8 mouse cellular contexts compared by ENCODE assay signal in genomic region chr5:135743741-135744609, GRCm38 (mm10). TPM values are rescaled to one million over a fixed set of nuclear protein-coding genes. Genes with fewer than 3 reads are reported as not detected.
DNase-seq lines count a peak whose midpoint lies in the region; ATAC-seq and TF ChIP-seq lines count a peak whose summit lies in the region.

Tmem120a (minus strand) TSS chr5:135744448.

- peaks cover 3 to 7% of the 10 kb centered on the region in 2 experiments; a peak in 3 of 4 replicates for H3K4me1 ChIP-seq in MEL (ENCODE audit: control insufficient read depth in 1 of 2, insufficient read depth in 2 of 2, low read length in 2 of 2)
- H3K4me1 ChIP-seq in cerebellum, adult 2 months (ENCODE audit: control insufficient read depth, insufficient read depth, low read length): 0 out of 2 replicates have a peak, but pooled peaks cover 4% of the 10 kb centered on the region
- H3K4me1 ChIP-seq in lung, embryonic 16.5 days (replicated peaks; ENCODE audit: control insufficient read depth, insufficient read depth, low read length): peaks cover 6% of the 10 kb centered on the region

- H3K27ac ChIP-seq in MEL (ENCODE audit: control insufficient read depth, low read depth, low read length): peak within 1 kb of the TSS; percentile 18
- peak within 1 kb of the TSS; percentile 12; the same call in 1 of the 2 replicates for H3K27ac ChIP-seq in cerebellum, adult 2 months (ENCODE audit: insufficient read depth, low read length)
- H3K27ac ChIP-seq in lung, embryonic 16.5 days (ENCODE audit: low read length): peak within 1 kb of the TSS; percentile 43

- H3K79me2 ChIP-seq in MEL (ENCODE audit: control insufficient read depth, insufficient read depth, low read length, poor library complexity): no peaks in the 10 kb centered on the region; the same call in 1 of the 2 replicates

- peak within 1 kb of the TSS; percentile 64 for H3K9ac ChIP-seq in MEL (ENCODE audit: control insufficient read depth, low read depth, low read length, poor library complexity, severe bottlenecking)
- H3K9ac ChIP-seq in lung, embryonic 16.5 days (ENCODE audit: low read length): peak within 1 kb of the TSS; percentile 84

- TF ChIP-seq CTCF in MEL (IDR thresholded peaks at IDR 0.05 in 2 of 3, conservative IDR thresholded peaks at IDR 0.05 in 1 of 3; ENCODE audit: control insufficient read depth in 1 of 3, insufficient read depth in 1 of 3, low read depth in 2 of 3, low read length in 3 of 3, poor library complexity in 1 of 3, severe bottlenecking in 1 of 3): no peak
- TF ChIP-seq CTCF in cerebellum, adult 2 months (IDR thresholded peaks at IDR 0.05; ENCODE audit: borderline replicate concordance, insufficient read depth, low read depth, low read length): no peak

- ATAC-seq in hematopoietic stem cell, adult 5-6 weeks (replicated peaks in 1 of 2; ENCODE audit: insufficient read depth in 1 of 2, low FRiP score in 2 of 2, low TSS enrichment in 1 of 2, low read depth in 1 of 2, poor library complexity in 2 of 2, severe bottlenecking in 2 of 2): peak; percentile 93 to 98
- peak; percentile 99 for ATAC-seq in lung, embryonic 16.5 days (ENCODE audit: low read depth)

- no peak for TF ChIP-seq EP300 in MEL (IDR thresholded peaks at IDR 0.05; ENCODE audit: low read depth in 1 of 2, low read length in 2 of 2)

- DNase-seq in MEL (ENCODE audit: low read depth, low spot score): peak; percentile 94
- peak; percentile 93 to 94 for DNase-seq in cerebellum, adult 2 months
- DNase-seq in forelimb bud, embryonic 11.5 days (ENCODE audit: low read depth, low spot score): peak; percentile 90
- peak; percentile 79 for DNase-seq in layer of hippocampus, adult 9-10 months (ENCODE audit: low spot score)
- DNase-seq in ovary, postnatal 10 days (ENCODE audit: low spot score): peak; percentile 92
- peak; percentile 86 to 91 for DNase-seq in thymus, postnatal 10 days (ENCODE audit: low spot score in 2 of 2)

- WGBS in cerebellum, adult 2 months: under 1% methylated on average over 60 of the region's 60 CpGs
- WGBS in lung, embryonic 16.5 days: under 1% methylated on average over 59 of the region's 60 CpGs

- peak within 1 kb of the TSS; percentile 91 for H3K4me2 ChIP-seq in lung, embryonic 16.5 days (ENCODE audit: low read depth, low read length)

- no peaks in the 10 kb centered on the region for H3K27me3 ChIP-seq in MEL (ENCODE audit: control insufficient read depth in 1 of 2, insufficient read depth in 2 of 2, low read length in 2 of 2)
- no peaks in the 10 kb centered on the region for H3K27me3 ChIP-seq in cerebellum, adult 2 months (ENCODE audit: control insufficient read depth, insufficient read depth, low read length)
- no peaks in the 10 kb centered on the region for H3K27me3 ChIP-seq in lung, embryonic 16.5 days (ENCODE audit: control insufficient read depth, insufficient read depth, low read depth, low read length)

- peak within 1 kb of the TSS; percentile 74 to 87 for H3K4me3 ChIP-seq in MEL (ENCODE audit: control insufficient read depth in 1 of 2, insufficient read depth in 1 of 2, low read depth in 2 of 2, low read length in 2 of 2)
- H3K4me3 ChIP-seq in cerebellum, adult 2 months (replicated peaks; ENCODE audit: insufficient read depth, low read depth, low read length): peak within 1 kb of the TSS; percentile 86
- H3K4me3 ChIP-seq in lung, embryonic 16.5 days (ENCODE audit: low read length): peak within 1 kb of the TSS; percentile 92

- H3K36me3 ChIP-seq in MEL (ENCODE audit: control insufficient read depth in 1 of 2, insufficient read depth in 2 of 2, low read length in 2 of 2): no peaks in the 10 kb centered on the region
- H3K36me3 ChIP-seq in lung, embryonic 16.5 days (ENCODE audit: control insufficient read depth, insufficient read depth, low read length): no peaks in the 10 kb centered on the region; the same call in 1 of the 2 replicates

- no peaks in the 10 kb centered on the region for H3K9me3 ChIP-seq in MEL (replicated peaks; ENCODE audit: insufficient read depth, low read length)
- H3K9me3 ChIP-seq in lung, embryonic 16.5 days (ENCODE audit: control insufficient read depth, low read length): no peaks in the 10 kb centered on the region

- TF ChIP-seq RAD21 in MEL (IDR thresholded peaks at IDR 0.05; ENCODE audit: low read depth, low read length): no peak

- peak; percentile 68 to 85; a peak in 3 of 4 replicates for TF ChIP-seq POLR2A in MEL (IDR thresholded peaks at IDR 0.05; ENCODE audit: control insufficient read depth in 1 of 2, insufficient read depth in 1 of 2, low read depth in 1 of 2, low read length in 2 of 2, poor library complexity in 1 of 2)
- peak; percentile 33; the same call in 1 of the 2 replicates for TF ChIP-seq POLR2A in cerebellum, adult 2 months (IDR thresholded peaks at IDR 0.05; ENCODE audit: borderline replicate concordance, insufficient read depth, low read length)

TF ChIP-seq in MEL, 35 proteins besides CTCF, POLR2A, EP300 and RAD21:
- TF ChIP-seq USF1 (IDR thresholded peaks at IDR 0.05; ENCODE audit: low read depth, low read length) (peak; percentile 25; the same call in 1 of the 2 replicates), NELFE (IDR thresholded peaks at IDR 0.05; ENCODE audit: low read depth, low read length) (peak; percentile 71), MYB (IDR thresholded peaks at IDR 0.05; ENCODE audit: low read depth, low read length) (no peak), TBP (IDR thresholded peaks at IDR 0.05; ENCODE audit: low read depth, low read length) (peak; percentile 68; the same call in 1 of the 2 replicates), ELF1 (IDR thresholded peaks at IDR 0.05; ENCODE audit: low read depth, low read length) (peak; percentile 80), MYC (IDR thresholded peaks at IDR 0.05; ENCODE audit: low read depth, low read length) (peak; percentile 81), HCFC1 (IDR thresholded peaks at IDR 0.05; ENCODE audit: low read depth, low read length) (0 out of 2 replicates have a peak, but pooled peaks have one; percentile 38), TCF12 (IDR thresholded peaks at IDR 0.05; ENCODE audit: low read depth, low read length) (peak; percentile 46; the same call in 1 of the 2 replicates), MXI1 (IDR thresholded peaks at IDR 0.05; ENCODE audit: low read depth, low read length) (peak; percentile 82; the same call in 1 of the 2 replicates), ZKSCAN1 (IDR thresholded peaks at IDR 0.05; ENCODE audit: low read depth, low read length) (no peak), USF2 (IDR thresholded peaks at IDR 0.05; ENCODE audit: borderline replicate concordance in 1 of 2, insufficient read depth in 1 of 2, low read depth in 1 of 2, low read length in 2 of 2) (no peak), NRF1 (IDR thresholded peaks at IDR 0.05; ENCODE audit: insufficient read depth, low read depth, low read length, poor library complexity, severe bottlenecking) (peak; percentile 46; the same call in 1 of the 2 replicates), SIN3A (IDR thresholded peaks at IDR 0.05; ENCODE audit: low read length) (peak; percentile 64), MAX (IDR thresholded peaks at IDR 0.05; ENCODE audit: low read length) (peak; percentile 91), MEF2A (IDR thresholded peaks at IDR 0.05; ENCODE audit: extremely low read depth, insufficient replicate concordance, low read depth, low read length, poor library complexity, severe bottlenecking) (no peak)

RNA-seq across cellular contexts. Expression of gene Tmem120a, which starts in this region (rescaled TPM):
- 19.6 and 20.2 TPM in 2 replicates for total RNA-seq in MEL (2012; rRNA removed)
- 10 to 100 TPM in 1 of 2 experiments, not detected in 1; 38.8 TPM for polyA plus RNA-seq in MEL (2012; ENCODE audit: insufficient read depth in 1 of 2, insufficient read length in 2 of 2, low read depth in 1 of 2, low replicate concordance in 2 of 2, missing spikeins in 1 of 2)
- polyA plus RNA-seq in cerebellum, adult 2 months (2012; rRNA removed): 14.8 and 15.6 TPM in 2 replicates
- total RNA-seq in hematopoietic stem cell, adult 5-6 weeks (2017): 7.7 and 11.5 TPM in 2 replicates
- polyA plus RNA-seq in lung, embryonic 16.5 days (2015; fragmentation: Nextera tagmentation; extraction: Ambion mirVana): 37.9 and 38.8 TPM in 2 replicates

Comparison
In these comparisons a context has a peak if more than half of its experiments do, and no peak if none do; other contexts are left out.
1. Peak in every context shown above with its lines: DNase-seq, ATAC-seq, H3K4me3 ChIP-seq and H3K27ac ChIP-seq.